Mouse (Mus musculus) liver, embryonic 15.5 days (tissue): ENCODE measurements around the gene Il16. TPM values are rescaled to one million over a fixed set of nuclear protein-coding genes. Genes with fewer than 3 reads are reported as not detected.

Experiments
- ATAC-seq: fragments of 200-750 bp; cut with Nextera tagmentation; 2 replicates; pipeline ENCODE4 v1.8.0; 2017; ENCODE audit warnings: moderate number of reproducible peaks, mild to moderate bottlenecking, moderate library complexity; ENCODE audit not compliant: insufficient read depth
- H3K27ac ChIP-seq: fragments of 300-500 bp; sonication (generic); replicated peaks from 2 replicates; pipeline ENCODE4 v1.5.1; 2015; ENCODE audit warnings: mild to moderate bottlenecking, inconsistent platforms
- H3K27me3 ChIP-seq: fragments of 300-500 bp; sonication (generic); 2 replicates; pipeline ENCODE4 v1.6.1; 2015; ENCODE audit warnings: mild to moderate bottlenecking, inconsistent platforms
- H3K36me3 ChIP-seq: fragments of 300-500 bp; sonication (generic); replicated peaks from 2 replicates; pipeline ENCODE4 v1.6.1; 2015; ENCODE audit warnings: moderate library complexity, mild to moderate bottlenecking, inconsistent platforms
- H3K4me1 ChIP-seq: fragments of 300-500 bp; sonication (generic); replicated peaks from 2 replicates; pipeline ENCODE4 v1.6.1; 2015; ENCODE audit warnings: inconsistent platforms
- H3K4me2 ChIP-seq: fragments of 300-500 bp; sonication (generic); 2 replicates; pipeline ENCODE4 v1.6.1; 2015; ENCODE audit warnings: moderate library complexity, mild to moderate bottlenecking, inconsistent platforms
- H3K4me3 ChIP-seq: fragments of 300-500 bp; sonication (generic); replicated peaks from 2 replicates; pipeline ENCODE4 v1.5.1; 2015; ENCODE audit warnings: mild to moderate bottlenecking, inconsistent platforms
- H3K9ac ChIP-seq: fragments of 300-500 bp; sonication (generic); 2 replicates; pipeline ENCODE4 v1.6.1; 2015; ENCODE audit warnings: moderate library complexity, mild to moderate bottlenecking, inconsistent platforms
- H3K9me3 ChIP-seq: fragments of 300-500 bp; sonication (generic); replicated peaks from 2 replicates; pipeline ENCODE4 v1.6.1; 2016; ENCODE audit warnings: inconsistent platforms
- WGBS: fragments of 180-500 bp; shearing (Covaris S2); methylation state at CpG from one replicate; pipeline ENCODE4 v1.1.7; 2015; ENCODE audit warnings: mixed read lengths; ENCODE audit not compliant: insufficient replicate concordance; 5-methylcytosine and 5-hydroxymethylcytosine counted together
- polyA plus RNA-seq: library from polyadenylated mRNA; unstranded; fragments of >200 nt; fragmentation: Nextera tagmentation; extraction: Ambion mirVana; gene quantifications from 2 replicates; pipeline ENCODE4 v1.2.1, GENCODE M21; 2015

Il16 gene
- polyA plus RNA-seq, 1 experiment from 2014 or later, result 6.2 TPM

GRCm38 (mm10) chr7:83748405-83748804 is 2.9 kb upstream of the Il16 start:
- Histone ChIP-seq H3K36me3 (no peaks in the 10 kb centered on the region), H3K27me3 (no peaks in the 10 kb centered on the region), H3K27ac (no peak overlapping the region), H3K9me3 (no peaks in the 10 kb centered on the region), H3K9ac (no peak overlapping the region), H3K4me3 (no peak overlapping the region), H3K4me2 (no peak overlapping the region), H3K4me1 (no peaks in the 10 kb centered on the region)
- WGBS, result 55% methylated on average over 1 of the region's 1 CpGs
- no peak for ATAC-seq

- Histone ChIP-seq H3K27me3 (no peaks in the 10 kb centered on the region), H3K4me1 (no peaks in the 10 kb centered on the region), H3K4me3 (no peak overlapping the region), H3K9me3 (no peaks in the 10 kb centered on the region), H3K27ac (no peak overlapping the region), H3K9ac (no peak overlapping the region), H3K4me2 (no peak overlapping the region), H3K36me3 (no peaks in the 10 kb centered on the region)
- 55% methylated on average over 8 of the region's 8 CpGs for WGBS
- no peak for ATAC-seq
Measured at GRCm38 (mm10) chr7:83746107-83746687, 671 bp upstream of the Il16 start.

- no peak overlapping the region for H3K4me3 ChIP-seq
Measured at GRCm38 (mm10) chr7:83745065-83745412, 487 bp downstream of the Il16 start.

GRCm38 (mm10) chr7:83744250-83744649 is 1.3 kb downstream of the Il16 start:
- Histone ChIP-seq H3K27ac (no peak overlapping the region), H3K36me3 (no peaks in the 10 kb centered on the region), H3K9ac (no peak overlapping the region), H3K4me1 (no peaks in the 10 kb centered on the region), H3K27me3 (no peaks in the 10 kb centered on the region), H3K4me3 (no peak overlapping the region), H3K9me3 (no peaks in the 10 kb centered on the region), H3K4me2 (no peak overlapping the region)
- WGBS, result 65% methylated on average over 4 of the region's 4 CpGs
- no peak for ATAC-seq

More at GRCm38 (mm10) chr7:83745065-83745412, 487 bp downstream of the Il16 start:
- 67% methylated on average over 9 of the region's 9 CpGs for WGBS
- Histone ChIP-seq H3K36me3 (no peaks in the 10 kb centered on the region), H3K9ac (no peak overlapping the region), H3K9me3 (no peaks in the 10 kb centered on the region), H3K4me2 (no peak overlapping the region), H3K27me3 (no peaks in the 10 kb centered on the region), H3K27ac (no peak overlapping the region), H3K4me1 (no peaks in the 10 kb centered on the region)
- no peak for ATAC-seq

- H3K4me1 ChIP-seq, result no peaks in the 10 kb centered on the region
- H3K36me3 ChIP-seq, result no peaks in the 10 kb centered on the region
- no peaks in the 10 kb centered on the region for H3K27me3 ChIP-seq
- no peak overlapping the region for H3K27ac ChIP-seq
- no peak overlapping the region for H3K4me2 ChIP-seq
- no peak overlapping the region for H3K9ac ChIP-seq
- 30% methylated on average over 3 of the region's 3 CpGs for WGBS
- H3K9me3 ChIP-seq, result no peaks in the 10 kb centered on the region
- ATAC-seq, result no peak
- H3K4me3 ChIP-seq, result no peak overlapping the region
Measured at GRCm38 (mm10) chr7:83742690-83743089, 2.8 kb downstream of the Il16 start.

GRCm38 (mm10) chr7:83742026-83742425 is 3.5 kb downstream of the Il16 start:
- H3K27me3 ChIP-seq, result no peaks in the 10 kb centered on the region
- no peak for ATAC-seq
- no peaks in the 10 kb centered on the region for H3K4me1 ChIP-seq
- no peak overlapping the region for H3K27ac ChIP-seq
- no peak overlapping the region for H3K4me3 ChIP-seq
- no peak overlapping the region for H3K4me2 ChIP-seq
- no peaks in the 10 kb centered on the region for H3K36me3 ChIP-seq
- WGBS, result 53% methylated on average over 2 of the region's 2 CpGs
- H3K9ac ChIP-seq, result no peak overlapping the region
- H3K9me3 ChIP-seq, result no peaks in the 10 kb centered on the region

GRCm38 (mm10) chr7:83739680-83740310 is 5.7 kb downstream of the Il16 start:
- no peaks in the 10 kb centered on the region for H3K9me3 ChIP-seq
- H3K4me2 ChIP-seq, result no peak overlapping the region
- no peaks in the 10 kb centered on the region for H3K4me1 ChIP-seq
- WGBS, result 54% methylated on average over 7 of the region's 7 CpGs
- H3K4me3 ChIP-seq, result no peak overlapping the region
- no peaks in the 10 kb centered on the region for H3K36me3 ChIP-seq
- H3K27ac ChIP-seq, result no peak overlapping the region
- no peak overlapping the region for H3K9ac ChIP-seq
- no peaks in the 10 kb centered on the region for H3K27me3 ChIP-seq
- ATAC-seq, result no peak

- no peak overlapping the region for H3K4me2 ChIP-seq
- H3K36me3 ChIP-seq, result no peaks in the 10 kb centered on the region
- no peak overlapping the region for H3K4me3 ChIP-seq
- H3K9ac ChIP-seq, result no peak overlapping the region
- no peaks in the 10 kb centered on the region for H3K9me3 ChIP-seq
- no peaks in the 10 kb centered on the region for H3K27me3 ChIP-seq
- no peak for ATAC-seq
- no peak overlapping the region for H3K27ac ChIP-seq
- WGBS, result 51% methylated on average over 10 of the region's 10 CpGs
- H3K4me1 ChIP-seq, result no peaks in the 10 kb centered on the region
Measured at GRCm38 (mm10) chr7:83738623-83739462, 6.7 kb downstream of the Il16 start.

- Histone ChIP-seq H3K27me3 (no peaks in the 10 kb centered on the region), H3K4me3 (no peak overlapping the region), H3K4me2 (no peak overlapping the region), H3K36me3 (no peaks in the 10 kb centered on the region), H3K9ac (no peak overlapping the region), H3K9me3 (no peaks in the 10 kb centered on the region), H3K4me1 (no peaks in the 10 kb centered on the region), H3K27ac (no peak overlapping the region)
- no peak for ATAC-seq
- 42% methylated on average over 6 of the region's 6 CpGs for WGBS
Measured at GRCm38 (mm10) chr7:83737914-83738490, 7.5 kb downstream of the Il16 start.

GRCm38 (mm10) chr7:83736341-83737115 is 9.0 kb downstream of the Il16 start:
- ATAC-seq, result no peak
- Histone ChIP-seq H3K4me2 (no peak overlapping the region), H3K9ac (no peak overlapping the region), H3K36me3 (no peaks in the 10 kb centered on the region), H3K27ac (no peak overlapping the region), H3K27me3 (no peaks in the 10 kb centered on the region), H3K4me1 (no peaks in the 10 kb centered on the region), H3K9me3 (no peaks in the 10 kb centered on the region), H3K4me3 (no peak overlapping the region)
- 67% methylated on average over 6 of the region's 6 CpGs for WGBS
